Mouse (Mus musculus) liver, postnatal 0 days (tissue): ENCODE results near the gene Ifrd2.

Experiments used
- CTCF ChIP-seq: sonication (generic); IDR thresholded peaks from 2 replicates; pipeline ENCODE4 v1.5.1; 2016; ENCODE audit warnings: antibody characterized with exemption, low read depth
- EP300 ChIP-seq: IDR thresholded peaks from 2 replicates; pipeline ENCODE4 v1.6.1; 2016; ENCODE audit warnings: antibody characterized with exemption, low read depth, mild to moderate bottlenecking

DNA sequence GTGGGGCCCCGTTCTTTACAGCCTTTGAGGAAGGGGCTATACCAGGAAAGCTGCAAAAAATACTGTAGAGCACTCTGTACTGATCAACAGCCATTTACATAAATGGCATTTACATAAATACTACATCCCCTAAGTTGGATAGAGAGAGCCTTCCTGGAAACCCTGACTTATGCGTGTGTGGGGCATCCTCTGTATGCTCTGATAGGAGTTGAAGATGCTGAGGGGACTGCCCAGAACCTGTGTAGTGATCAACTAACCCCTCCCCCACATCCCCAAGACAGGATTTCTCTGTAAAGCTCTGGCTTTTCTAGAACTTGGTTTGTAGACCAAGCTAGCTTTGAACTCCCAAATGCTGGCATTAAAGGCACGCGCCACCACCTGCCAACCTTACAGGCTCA lies 22.0 kb downstream of the Ifrd2 start:
- TF ChIP-seq CTCF (no peak), EP300 (no peak)
